Mouse (Mus musculus) myocyte (in vitro differentiated cells): ENCODE results near the gene Fam19a1. TPM values are rescaled to one million over a fixed set of nuclear protein-coding genes. Genes with fewer than 3 reads are reported as not detected.

ENCODE experiments used
- H3K27me3 ChIP-seq: one replicate; pipeline ENCODE4 v1.6.1; 2011; ENCODE audit not compliant: control insufficient read depth, insufficient read depth, insufficient read length
- H3K36me3 ChIP-seq: one replicate; pipeline ENCODE4 v1.6.1; 2011; ENCODE audit not compliant: control insufficient read depth, insufficient read depth
- H3K4me2 ChIP-seq: one replicate; pipeline ENCODE4 v1.6.1; 2011; ENCODE audit warnings: low read depth, control low read depth
- H3K4me3 ChIP-seq: one replicate; pipeline ENCODE4 v1.5.1; 2011; ENCODE audit warnings: mild to moderate bottlenecking, control low read depth, moderate library complexity
- H3K79me2 ChIP-seq: one replicate; pipeline ENCODE4 v1.6.1; 2011; ENCODE audit not compliant: control insufficient read depth, insufficient read depth
- H3ac ChIP-seq: one replicate; pipeline ENCODE4 v1.6.1; 2011; ENCODE audit not compliant: control insufficient read depth, insufficient read length
- CEBPB ChIP-seq: IDR thresholded peaks from 2 replicates; pipeline ENCODE4 v1.6.1; 2011; ENCODE audit warnings: mild to moderate bottlenecking, moderate library complexity; ENCODE audit not compliant: poor library complexity, insufficient read depth, severe bottlenecking
- E2F4 ChIP-seq: IDR thresholded peaks from one replicate; pipeline ENCODE4 v1.6.1; 2011; ENCODE audit warnings: mild to moderate bottlenecking, control low read depth, moderate library complexity; ENCODE audit not compliant: insufficient read depth
- MAX ChIP-seq: IDR thresholded peaks from one replicate; pipeline ENCODE4 v1.6.1; 2011; ENCODE audit warnings: low read depth, mild to moderate bottlenecking, control low read depth
- MYOD1 ChIP-seq, 3 experiments: IDR thresholded peaks; one replicate each; pipeline ENCODE4 v1.6.1; 2011; ENCODE audit warnings: control low read depth in 2 of 3, low read depth in 2 of 3, mild to moderate bottlenecking in 2 of 3, moderate library complexity in 1 of 3; ENCODE audit not compliant: insufficient read length in 2 of 3, control insufficient read depth in 1 of 3
- MYOG ChIP-seq, 3 experiments: IDR thresholded peaks; one replicate each; pipeline ENCODE4 v1.6.1; 2011; ENCODE audit warnings: control low read depth in 2 of 3, low read depth in 2 of 3, mild to moderate bottlenecking in 2 of 3; ENCODE audit not compliant: insufficient read length in 2 of 3, control insufficient read depth in 1 of 3, insufficient read depth in 1 of 3
- POLR2A ChIP-seq: IDR thresholded peaks from one replicate; pipeline ENCODE4 v1.6.1; 2011; ENCODE audit warnings: low read depth, mild to moderate bottlenecking, control low read depth, moderate library complexity; ENCODE audit not compliant: insufficient read length
- POLR2AphosphoS2 ChIP-seq: IDR thresholded peaks from one replicate; pipeline ENCODE4 v1.6.1; 2011; ENCODE audit warnings: low read depth, control low read depth; ENCODE audit not compliant: insufficient read length
- REST ChIP-seq: IDR thresholded peaks from one replicate; pipeline ENCODE4 v1.6.1; 2011; ENCODE audit warnings: mild to moderate bottlenecking, control low read depth, moderate library complexity; ENCODE audit not compliant: insufficient read depth, insufficient read length
- SRF ChIP-seq: IDR thresholded peaks from one replicate; pipeline ENCODE4 v1.6.1; 2011; ENCODE audit warnings: low read depth; ENCODE audit not compliant: control insufficient read depth, insufficient read length
- TCF12 ChIP-seq: IDR thresholded peaks from one replicate; pipeline ENCODE4 v1.6.1; 2011; ENCODE audit warnings: mild to moderate bottlenecking, control low read depth; ENCODE audit not compliant: poor library complexity, insufficient read depth, severe bottlenecking
- TCF3 ChIP-seq: IDR thresholded peaks from one replicate; pipeline ENCODE4 v1.6.1; 2011; ENCODE audit warnings: low read depth, control low read depth; ENCODE audit not compliant: insufficient read length
- USF1 ChIP-seq: IDR thresholded peaks from one replicate; pipeline ENCODE4 v1.6.1; 2011; ENCODE audit warnings: low read depth, mild to moderate bottlenecking, control low read depth, moderate library complexity
- polyA plus RNA-seq: library from polyadenylated mRNA; unstranded; fragments of >200 nt; fragmentation: generic; extraction: Trizol; gene quantifications from one replicate; pipeline ENCODE4 v1.2.1, GENCODE M21; 2012; ENCODE audit warnings: missing spikeins

Gene Fam19a1
- polyA plus RNA-seq, 1 experiment = 0.02 TPM

DNA sequence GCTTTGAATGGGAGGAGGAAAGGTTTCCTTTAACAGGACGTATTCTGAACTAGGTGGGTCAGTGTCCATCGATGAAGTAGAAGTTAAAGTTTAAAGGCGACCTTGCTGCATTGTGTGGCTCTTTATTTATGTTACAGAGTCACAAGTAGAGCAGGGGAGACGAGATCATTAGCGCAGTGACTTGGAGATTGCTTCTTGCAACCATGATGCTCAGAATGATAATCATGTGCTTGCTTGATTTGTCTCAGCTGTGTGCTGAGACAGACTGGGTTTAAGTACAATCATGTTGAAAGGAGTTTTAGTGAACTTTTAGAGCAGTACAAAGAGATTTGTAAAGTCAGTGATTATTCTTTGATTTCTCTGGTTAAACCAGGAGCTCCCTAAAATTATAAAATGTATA is 536.3 kb downstream of the Fam19a1 start:
- Histone ChIP-seq H3K4me2 (no peak overlapping the region), H3ac (no peak overlapping the region), H3K27me3 (no peaks in the 10 kb centered on the region), H3K4me3 (no peak overlapping the region), H3K79me2 (no peaks in the 10 kb centered on the region), H3K36me3 (no peaks in the 10 kb centered on the region)
- no peak for TF ChIP-seq E2F4
- TF ChIP-seq REST = no peak
- no peak for TF ChIP-seq TCF12
- no peak for TF ChIP-seq SRF
- TF ChIP-seq CEBPB = no peak

DNA sequence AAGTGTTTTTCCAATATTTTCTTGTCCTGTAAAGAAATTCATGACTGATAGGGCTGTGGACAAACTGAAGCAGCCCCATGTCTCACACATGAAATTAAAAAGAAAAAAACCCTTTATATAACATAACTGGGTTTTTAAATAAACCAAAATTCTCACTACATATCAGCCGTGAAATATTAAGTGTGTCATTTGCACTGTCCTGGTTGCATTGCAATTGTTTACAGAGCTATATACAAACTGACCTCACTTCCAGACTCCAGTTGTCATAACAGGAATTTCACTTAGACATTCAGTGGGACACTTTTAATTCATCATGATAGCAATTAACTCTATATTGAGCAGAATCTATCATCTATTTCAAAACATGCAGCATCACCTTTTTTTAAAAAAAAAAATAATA is 553.4 kb downstream of the Fam19a1 start:
- Histone ChIP-seq H3K36me3 (no peaks in the 10 kb centered on the region), H3K27me3 (no peaks in the 10 kb centered on the region), H3K4me3 (no peak overlapping the region), H3K79me2 (no peaks in the 10 kb centered on the region), H3K4me2 (no peak overlapping the region), H3ac (no peak overlapping the region)
- TF ChIP-seq TCF3 (no peak), MYOG (IDR thresholded peaks at IDR 0.05; ENCODE audit: control insufficient read depth in 1 of 3, insufficient read depth in 1 of 3, insufficient read length in 2 of 3, low read depth in 2 of 3) (no peak), MYOD1 (IDR thresholded peaks at IDR 0.05; ENCODE audit: control insufficient read depth in 1 of 3, insufficient read length in 2 of 3, low read depth in 2 of 3) (no peak), MAX (no peak), POLR2AphosphoS2 (no peak), TCF12 (no peak), USF1 (no peak), SRF (no peak), POLR2A (no peak), CEBPB (no peak), E2F4 (no peak), REST (no peak)

- Histone ChIP-seq H3K27me3 (no peaks in the 10 kb centered on the region), H3ac (no peak overlapping the region), H3K36me3 (no peaks in the 10 kb centered on the region), H3K4me3 (no peak overlapping the region), H3K79me2 (no peaks in the 10 kb centered on the region), H3K4me2 (no peak overlapping the region)
- TF ChIP-seq CEBPB = peak; percentile 89
- no peak for TF ChIP-seq POLR2A
- no peak for TF ChIP-seq TCF3
- TF ChIP-seq USF1 = peak; percentile 8
Observed at GRCm38 (mm10) chr6:96677813-96678212, 564.9 kb downstream of the Fam19a1 start.

Other genes starting within 250 kb of the Fam19a1 start
- gene 1700123L14Rik, start 53.1 kb downstream of the Fam19a1 start, polyA plus RNA-seq = not detected